Mouse (Mus musculus) E14TG2a.4 (cell line): ENCODE results near the gene 4930524J08Rik.

Experiments
- CTCF ChIP-seq: conservative IDR thresholded peaks from 2 replicates; pipeline ENCODE4 v1.5.1; 2014; ENCODE audit warnings: low read length
- POU5F1 ChIP-seq: IDR thresholded peaks from 2 replicates; pipeline ENCODE4 v1.6.1; 2014; ENCODE audit warnings: low read length, borderline replicate concordance

- TF ChIP-seq CTCF (no peak), POU5F1 (no peak)
Measured at GRCm38 (mm10) chr5:100020089-100020488, 41.2 kb downstream of the 4930524J08Rik start.
